Mouse (Mus musculus): ENCODE data around the gene Pax7. TPM values are rescaled to one million over a fixed set of nuclear protein-coding genes. Genes with fewer than 3 reads are reported as not detected.

Gene Pax7
- total and polyA plus RNA-seq, 2 experiments from 2014 or later = 0.41 to 3.6 TPM

GRCm38 (mm10) chr4:139744765-139745395, 88.4 kb downstream of the Pax7 start:
- DNase-seq (ENCODE audit: low spot score) (peak; percentile 60), ATAC-seq (peak; percentile 55)
- Histone ChIP-seq H3K27me3 (ENCODE audit: insufficient read depth, low read length) (no peaks in the 10 kb centered on the region), H3K4me1 (ENCODE audit: insufficient read depth, low read length) (no peaks in the 10 kb centered on the region), H3K9ac (replicated peaks; ENCODE audit: low read length) (no peak overlapping the region), H3K4me2 (ENCODE audit: low read depth, low read length) (no peak overlapping the region), H3K4me3 (ENCODE audit: low read length) (no peak overlapping the region), H3K36me3 (ENCODE audit: insufficient read depth, low read length) (no peaks in the 10 kb centered on the region), H3K27ac (no peak overlapping the region), H3K9me3 (ENCODE audit: low read length) (no peaks in the 10 kb centered on the region)
- no peak for TF ChIP-seq CTCF (IDR thresholded peaks at IDR 0.05; ENCODE audit: low read depth)
- 45% methylated on average over 12 of the region's 12 CpGs for WGBS

- WGBS = 75% methylated on average over 3 of the region's 3 CpGs
- H3K9ac ChIP-seq (replicated peaks; ENCODE audit: low read length) = no peak overlapping the region
- no peak overlapping the region for H3K4me3 ChIP-seq (ENCODE audit: low read length)
- no peaks in the 10 kb centered on the region for H3K36me3 ChIP-seq (ENCODE audit: insufficient read depth, low read length)
- H3K4me2 ChIP-seq (ENCODE audit: low read depth, low read length) = no peak overlapping the region
- no peak overlapping the region for H3K27ac ChIP-seq
- no peak for ATAC-seq
- no peaks in the 10 kb centered on the region for H3K27me3 ChIP-seq (ENCODE audit: insufficient read depth, low read length)
- H3K9me3 ChIP-seq (ENCODE audit: low read length) = no peaks in the 10 kb centered on the region
- DNase-seq (ENCODE audit: low spot score) = no peak
- TF ChIP-seq CTCF (IDR thresholded peaks at IDR 0.05; ENCODE audit: low read depth) = no peak
- H3K4me1 ChIP-seq (ENCODE audit: insufficient read depth, low read length) = no peaks in the 10 kb centered on the region
These were observed 89.7 kb downstream of the Pax7 start for GRCm38 (mm10) chr4:139743626-139744025.

GRCm38 (mm10) chr4:139737035-139737434, 96.3 kb downstream of the Pax7 start:
- no peak overlapping the region for H3K9ac ChIP-seq (replicated peaks; ENCODE audit: low read length)
- ATAC-seq (no peak), DNase-seq (ENCODE audit: low spot score) (no peak)
- H3K4me3 ChIP-seq (ENCODE audit: low read length) = no peak overlapping the region
- 88% methylated on average over 9 of the region's 9 CpGs for WGBS
- H3K4me2 ChIP-seq (ENCODE audit: low read depth, low read length) = no peak overlapping the region
- H3K27me3 ChIP-seq (ENCODE audit: insufficient read depth, low read length) = no peaks in the 10 kb centered on the region
- no peak overlapping the region for H3K27ac ChIP-seq
- TF ChIP-seq CTCF (IDR thresholded peaks at IDR 0.05; ENCODE audit: low read depth) = no peak
- no peaks in the 10 kb centered on the region for H3K36me3 ChIP-seq (ENCODE audit: insufficient read depth, low read length)
- no peaks in the 10 kb centered on the region for H3K9me3 ChIP-seq (ENCODE audit: low read length)
- H3K4me1 ChIP-seq (ENCODE audit: insufficient read depth, low read length) = no peaks in the 10 kb centered on the region

GRCm38 (mm10) chr4:139727101-139727500, 106.2 kb downstream of the Pax7 start:
- no peaks in the 10 kb centered on the region for H3K27me3 ChIP-seq (ENCODE audit: insufficient read depth, low read length)
- H3K9ac ChIP-seq (replicated peaks; ENCODE audit: low read length) = no peak overlapping the region
- no peak overlapping the region for H3K4me2 ChIP-seq (ENCODE audit: low read depth, low read length)
- H3K9me3 ChIP-seq (ENCODE audit: low read length) = 0 out of 2 replicates have a peak, but pooled peaks cover 2% of the 10 kb centered on the region
- ATAC-seq (no peak), DNase-seq (ENCODE audit: low spot score) (no peak)
- 62% methylated on average over 2 of the region's 2 CpGs for WGBS
- no peak overlapping the region for H3K4me3 ChIP-seq (ENCODE audit: low read length)
- no peaks in the 10 kb centered on the region for H3K36me3 ChIP-seq (ENCODE audit: insufficient read depth, low read length)
- H3K4me1 ChIP-seq (ENCODE audit: insufficient read depth, low read length) = no peaks in the 10 kb centered on the region
- no peak overlapping the region for H3K27ac ChIP-seq
- TF ChIP-seq CTCF (IDR thresholded peaks at IDR 0.05; ENCODE audit: low read depth) = 0 out of 2 replicates have a peak, but pooled peaks have one; percentile 17

- no peaks in the 10 kb centered on the region for H3K27me3 ChIP-seq (ENCODE audit: insufficient read depth, low read length)
- WGBS = 65% methylated on average over 15 of the region's 15 CpGs
- no peaks in the 10 kb centered on the region for H3K4me1 ChIP-seq (ENCODE audit: insufficient read depth, low read length)
- peak; percentile 37 for DNase-seq (ENCODE audit: low spot score)
- H3K9ac ChIP-seq (replicated peaks; ENCODE audit: low read length) = no peak overlapping the region
- no peak overlapping the region for H3K4me3 ChIP-seq (ENCODE audit: low read length)
- 0 out of 2 replicates have a peak, but pooled peaks cover 2% of the 10 kb centered on the region for H3K9me3 ChIP-seq (ENCODE audit: low read length)
- no peak overlapping the region for H3K27ac ChIP-seq
- ATAC-seq = peak; percentile 47; the same call in 1 of the 2 replicates
- no peak for TF ChIP-seq CTCF (IDR thresholded peaks at IDR 0.05; ENCODE audit: low read depth)
- H3K36me3 ChIP-seq (ENCODE audit: insufficient read depth, low read length) = no peaks in the 10 kb centered on the region
- no peak overlapping the region for H3K4me2 ChIP-seq (ENCODE audit: low read depth, low read length)
These were observed 107.9 kb downstream of the Pax7 start for GRCm38 (mm10) chr4:139725421-139725820.

- no peaks in the 10 kb centered on the region for H3K36me3 ChIP-seq (ENCODE audit: insufficient read depth, low read length)
- no peak overlapping the region for H3K27ac ChIP-seq
- H3K4me1 ChIP-seq (ENCODE audit: insufficient read depth, low read length) = no peaks in the 10 kb centered on the region
- no peak for ATAC-seq
- TF ChIP-seq CTCF (IDR thresholded peaks at IDR 0.05; ENCODE audit: low read depth) = no peak
- 72% methylated on average over 4 of the region's 4 CpGs for WGBS
- DNase-seq (ENCODE audit: low spot score) = no peak
- no peaks in the 10 kb centered on the region for H3K27me3 ChIP-seq (ENCODE audit: insufficient read depth, low read length)
- no peak overlapping the region for H3K9ac ChIP-seq (replicated peaks; ENCODE audit: low read length)
- H3K9me3 ChIP-seq (ENCODE audit: low read length) = no peaks in the 10 kb centered on the region
- no peak overlapping the region for H3K4me2 ChIP-seq (ENCODE audit: low read depth, low read length)
- H3K4me3 ChIP-seq (ENCODE audit: low read length) = no peak overlapping the region
These were observed 109.0 kb downstream of the Pax7 start for GRCm38 (mm10) chr4:139724296-139724695.

- no peaks in the 10 kb centered on the region for H3K4me1 ChIP-seq (ENCODE audit: insufficient read depth, low read length)
- ATAC-seq (no peak), DNase-seq (ENCODE audit: low spot score) (no peak)
- no peaks in the 10 kb centered on the region for H3K36me3 ChIP-seq (ENCODE audit: insufficient read depth, low read length)
- TF ChIP-seq CTCF (IDR thresholded peaks at IDR 0.05; ENCODE audit: low read depth) = no peak
- H3K9ac ChIP-seq (replicated peaks; ENCODE audit: low read length) = no peak overlapping the region
- WGBS = 80% methylated on average over 5 of the region's 5 CpGs
- no peaks in the 10 kb centered on the region for H3K9me3 ChIP-seq (ENCODE audit: low read length)
- H3K4me3 ChIP-seq (ENCODE audit: low read length) = no peak overlapping the region
- no peaks in the 10 kb centered on the region for H3K27me3 ChIP-seq (ENCODE audit: insufficient read depth, low read length)
- no peak overlapping the region for H3K4me2 ChIP-seq (ENCODE audit: low read depth, low read length)
- H3K27ac ChIP-seq = no peak overlapping the region
These were observed 114.3 kb downstream of the Pax7 start for GRCm38 (mm10) chr4:139718978-139719377.

All from hindbrain, postnatal 0 days (tissue).